Mouse (Mus musculus) liver, adult 2 months (tissue): Measurements from ENCODE around the gene Hist1h2ag.

ENCODE experiments used
- CTCF ChIP-seq: fragments of 200-500 bp; IDR thresholded peaks from 2 replicates; pipeline ENCODE4 v1.5.1; 2011; ENCODE audit warnings: low read depth, low read length, control low read depth
- POLR2A ChIP-seq: fragments of 200-500 bp; IDR thresholded peaks from 2 replicates; pipeline ENCODE4 v1.6.1; 2011; ENCODE audit warnings: low read length, control low read depth; ENCODE audit not compliant: insufficient read depth; ENCODE audit errors: extremely low read depth

- TF ChIP-seq POLR2A (no peak), CTCF (no peak)
These were observed 46.5 kb downstream of the Hist1h2ag start for GRCm38 (mm10) chr13:21996101-21996839.
